Mouse (Mus musculus): ENCODE measurements around the gene Stx8. TPM values are rescaled to one million over a fixed set of nuclear protein-coding genes. Genes with fewer than 3 reads are reported as not detected.

Stx8 gene
- 24.8 TPM for polyA plus RNA-seq (2014; fragmentation: Illumina TruSeq; extraction: RNeasy Lipid Tissue Mini Kit (QIAGEN cat#74804); ENCODE audit: low read depth, low replicate concordance)

GRCm38 (mm10) chr11:67965905-67966878, at the start of gene Stx8:
Gene Stx8 (plus strand): TSS chr11:67966193.

GRCm38 (mm10) chr11:67921827-67922754, 43.9 kb upstream of the Stx8 start, which contains the start of gene Usp43:
Gene Usp43 (minus strand): TSS chr11:67922153.

GRCm38 (mm10) chr11:67965242-67965883, 630 bp upstream of the Stx8 start, which contains the start of gene Cfap52:
Gene Cfap52 (minus strand): TSS chr11:67965651.

Other genes with a start within 250 kb of the Stx8 start
- not detected for gene Glp2r, start 195.0 kb upstream of the Stx8 start, polyA plus RNA-seq (2014; fragmentation: Illumina TruSeq; extraction: RNeasy Lipid Tissue Mini Kit (QIAGEN cat#74804); ENCODE audit: low read depth, low replicate concordance)
- gene Gsg1l2, start 191.6 kb upstream of the Stx8 start, polyA plus RNA-seq (2014; fragmentation: Illumina TruSeq; extraction: RNeasy Lipid Tissue Mini Kit (QIAGEN cat#74804); ENCODE audit: low read depth, low replicate concordance): not detected
- 263 TPM for gene Dhrs7c, start 168.0 kb upstream of the Stx8 start, polyA plus RNA-seq (2014; fragmentation: Illumina TruSeq; extraction: RNeasy Lipid Tissue Mini Kit (QIAGEN cat#74804); ENCODE audit: low read depth, low replicate concordance)
- gene Usp43, start 44.0 kb upstream of the Stx8 start, polyA plus RNA-seq (2014; fragmentation: Illumina TruSeq; extraction: RNeasy Lipid Tissue Mini Kit (QIAGEN cat#74804); ENCODE audit: low read depth, low replicate concordance): 1.2 TPM
- not detected for gene Cfap52, start 542 bp upstream of the Stx8 start, polyA plus RNA-seq (2014; fragmentation: Illumina TruSeq; extraction: RNeasy Lipid Tissue Mini Kit (QIAGEN cat#74804); ENCODE audit: low read depth, low replicate concordance)

Measured in heart, adult 10 weeks (tissue).